Mouse (Mus musculus): Measurements from ENCODE around the gene Plxna1.

DNA sequence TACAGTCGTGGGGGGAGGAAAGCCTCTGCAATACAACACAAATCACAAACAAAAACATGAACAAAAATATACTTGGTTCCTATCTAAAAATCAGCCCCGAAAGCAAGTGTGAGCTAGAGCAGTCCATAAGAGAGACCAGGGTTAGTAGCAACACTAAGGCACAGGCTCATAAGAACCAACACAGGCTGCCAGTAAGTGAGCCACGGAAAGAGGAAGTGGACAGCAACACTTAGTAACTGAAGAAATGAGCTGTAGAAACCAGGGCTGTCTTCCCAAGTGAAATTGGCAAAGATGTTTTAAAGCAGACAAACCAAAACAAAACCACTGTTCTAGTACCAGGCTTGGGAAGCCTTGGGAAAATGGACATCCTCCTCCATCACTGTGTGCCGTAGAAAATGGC, 35.5 kb upstream of the Plxna1 start:
- TF ChIP-seq BHLHE40 (IDR thresholded peaks at IDR 0.05; ENCODE audit: borderline replicate concordance, low read depth, low read length) (no peak), GATA1 (IDR thresholded peaks at IDR 0.05; ENCODE audit: low read depth, low read length) (no peak), NRF1 (IDR thresholded peaks at IDR 0.05; ENCODE audit: insufficient read depth, low read depth, low read length, poor library complexity, severe bottlenecking) (no peak), SMC3 (IDR thresholded peaks at IDR 0.05; ENCODE audit: low read depth, low read length) (no peak), POLR2AphosphoS5 (IDR thresholded peaks at IDR 0.05; ENCODE audit: borderline replicate concordance, low read depth, low read length) (no peak), EP300 (IDR thresholded peaks at IDR 0.05; ENCODE audit: low read depth in 1 of 2, low read length in 2 of 2) (no peak)

All from MEL (cell line).